Mouse (Mus musculus) layer of hippocampus, adult 18-20 months (tissue): ENCODE results near the gene Itgb2l. TPM values are rescaled to one million over a fixed set of nuclear protein-coding genes. Genes with fewer than 3 reads are reported as not detected.

ENCODE experiments used
- DNase-seq, 2 experiments: peaks; one replicate each; pipeline ENCODE4 v3.0.0; 2022; ENCODE audit warnings: low spot score in 2 of 2
- total RNA-seq, 2 experiments: library from RNA; stranded (reverse); gene quantifications; 2 replicates each; pipeline ENCODE4 v1.2.3; 2021

Gene Itgb2l
- total RNA-seq, 2 experiments from 2014 or later, result not detected

DNA sequence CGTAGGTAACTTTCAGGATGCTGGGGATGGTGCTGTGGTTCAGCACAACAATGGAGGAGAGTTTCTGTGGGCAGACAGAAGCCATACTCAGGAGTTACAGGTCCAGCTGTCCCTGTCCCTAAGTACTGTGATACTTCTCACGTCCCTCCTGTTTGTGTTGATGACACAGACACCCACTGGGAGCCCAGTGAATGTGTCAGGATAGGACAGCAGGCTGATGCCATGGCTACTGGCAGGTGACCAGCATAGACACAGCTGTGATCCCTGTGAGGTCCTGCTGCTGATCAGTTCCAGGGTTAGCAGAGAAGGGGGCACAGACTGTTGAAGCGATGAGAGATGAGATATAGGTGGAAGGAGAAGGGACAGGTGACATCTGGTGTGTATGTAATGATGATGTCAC, 14.4 kb downstream of the Itgb2l start:
- no peak for DNase-seq

DNA sequence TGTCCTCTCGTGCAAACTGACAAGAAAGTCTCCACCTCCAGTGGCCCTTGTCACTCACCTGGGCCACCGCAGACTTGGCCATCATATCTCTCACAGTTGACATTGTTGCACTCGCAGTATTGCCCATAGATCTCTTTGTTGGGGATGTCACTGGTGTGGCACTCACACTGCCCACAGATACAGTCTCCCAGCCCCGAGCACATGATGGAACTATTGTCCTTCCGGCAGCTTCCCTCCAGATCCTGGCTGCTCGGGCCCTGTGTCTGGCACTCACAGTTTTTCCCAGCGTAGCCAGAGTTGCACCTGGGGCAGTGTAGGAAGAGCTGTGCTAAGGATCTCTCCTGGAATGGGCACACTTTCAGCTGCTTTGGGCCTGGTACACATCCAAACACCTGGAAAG, 16.7 kb downstream of the Itgb2l start:
- DNase-seq, result no peak

DNA sequence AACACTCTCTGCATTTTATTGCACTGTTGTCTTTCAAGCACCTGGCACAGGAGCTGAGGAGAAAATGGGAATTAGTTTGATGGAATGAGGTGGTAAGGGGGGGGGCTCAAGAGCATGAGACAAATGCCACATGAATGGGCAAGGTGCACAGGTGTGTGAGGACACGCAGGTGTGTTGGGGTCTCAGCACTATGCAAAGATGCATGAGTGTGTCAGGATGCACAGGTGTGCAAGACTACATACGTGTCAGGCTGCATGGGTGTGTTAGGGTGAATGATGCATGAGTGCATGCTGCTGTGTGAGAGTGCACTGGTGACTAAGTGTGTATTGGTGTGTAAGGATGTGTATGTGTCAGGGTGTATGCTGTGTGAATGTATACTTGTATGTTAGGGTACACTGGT, 18.4 kb downstream of the Itgb2l start:
- no peak for DNase-seq

DNA sequence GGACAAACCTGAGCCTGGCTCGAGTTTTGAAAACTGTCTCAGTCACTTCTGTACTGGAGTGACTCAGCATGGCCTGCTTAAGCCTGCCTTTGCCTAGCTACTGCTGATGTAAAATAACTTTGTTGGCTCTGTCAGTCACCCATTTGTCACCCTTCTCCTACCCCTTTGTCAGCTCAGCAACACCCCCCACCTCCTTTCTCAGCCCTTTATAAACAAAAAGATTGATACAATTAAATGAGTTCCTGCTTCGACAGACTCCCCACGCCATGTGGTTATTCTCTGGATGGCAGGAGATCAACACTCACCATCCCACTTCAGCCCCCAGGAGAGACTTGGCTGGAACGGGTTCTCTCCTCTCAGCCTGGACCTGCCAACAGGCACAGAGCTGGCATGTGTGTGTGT, 35.4 kb downstream of the Itgb2l start:
- DNase-seq, result no peak

DNA sequence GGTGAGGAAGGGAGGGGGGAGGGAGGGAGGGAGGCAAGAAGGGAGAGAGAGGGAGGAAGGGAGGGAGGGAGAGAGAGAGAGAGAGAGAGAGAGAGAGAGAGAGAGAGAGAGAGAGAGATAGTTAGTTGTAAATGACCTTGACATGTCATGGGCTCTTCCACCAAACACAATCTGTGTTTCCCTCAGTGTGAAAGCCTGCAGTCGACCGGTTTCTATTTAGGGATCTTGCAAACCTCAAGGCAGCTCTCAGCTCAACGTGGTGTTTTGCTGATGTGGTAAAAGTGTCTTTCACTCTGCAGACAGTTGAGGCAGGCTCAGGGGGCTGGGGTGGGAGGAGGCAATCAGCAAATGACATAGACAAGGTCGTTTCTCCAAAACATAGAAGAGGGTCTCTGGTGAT, 37.1 kb downstream of the Itgb2l start:
- DNase-seq, result no peak

DNA sequence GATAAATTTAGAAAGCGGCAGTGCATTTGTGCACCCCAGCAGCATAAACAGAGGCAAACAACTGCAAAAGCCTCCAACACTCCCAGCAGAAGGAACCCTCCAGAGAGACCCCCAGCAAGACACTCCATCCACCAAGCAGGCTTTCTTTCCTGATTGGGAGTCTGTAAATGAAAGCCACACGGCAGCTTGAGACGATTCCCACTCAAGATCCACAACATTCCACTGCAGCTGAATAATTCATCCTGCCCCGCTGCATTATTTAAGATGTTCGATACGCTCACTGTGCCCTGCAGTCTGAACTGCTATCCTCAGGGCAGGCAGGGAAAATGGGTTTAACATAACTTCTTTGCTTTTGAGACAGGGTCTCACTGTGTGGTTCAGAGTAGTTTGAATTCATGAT, 41.1 kb downstream of the Itgb2l start:
- no peak for DNase-seq

DNA sequence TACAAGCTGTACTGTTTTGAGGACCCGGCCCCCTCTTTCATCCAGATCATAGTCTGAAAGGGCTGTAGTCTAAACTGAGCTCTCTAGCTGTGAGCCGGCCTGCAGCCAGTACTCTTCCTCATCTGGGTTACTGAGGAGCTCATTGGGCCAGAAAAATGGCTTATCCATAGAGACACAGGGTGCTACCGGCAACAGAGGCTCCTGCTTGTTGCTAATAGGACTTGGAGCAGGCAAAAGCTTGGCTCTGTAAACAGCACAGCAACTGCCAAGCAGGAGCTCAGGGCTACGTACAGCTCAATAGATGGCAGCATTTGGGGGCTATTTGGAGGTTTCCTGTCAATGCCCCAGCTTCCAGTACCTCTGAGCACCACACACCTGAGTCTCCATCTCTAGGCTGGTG, 43.4 kb downstream of the Itgb2l start:
- DNase-seq, result peak; percentile 15 to 48

DNA sequence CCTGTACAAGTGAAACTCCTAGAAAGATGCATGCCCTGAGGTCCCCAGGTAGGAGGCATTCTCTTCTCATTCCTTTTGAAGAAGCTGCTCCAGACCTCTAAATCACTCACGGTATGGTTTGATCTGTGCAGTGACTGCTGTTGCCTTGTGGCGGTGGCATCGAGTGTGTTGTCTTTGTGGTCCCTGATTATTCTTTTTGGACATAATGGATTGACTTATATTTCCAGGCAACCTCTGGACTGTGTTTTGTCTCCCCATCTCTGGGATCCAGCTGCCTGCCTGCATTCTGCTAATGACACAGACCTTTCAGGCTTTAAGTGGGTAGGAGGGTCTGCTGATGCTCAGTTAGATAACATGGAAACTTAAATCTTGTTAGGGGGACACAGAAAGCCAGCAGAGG, 44.6 kb downstream of the Itgb2l start:
- no peak for DNase-seq

DNA sequence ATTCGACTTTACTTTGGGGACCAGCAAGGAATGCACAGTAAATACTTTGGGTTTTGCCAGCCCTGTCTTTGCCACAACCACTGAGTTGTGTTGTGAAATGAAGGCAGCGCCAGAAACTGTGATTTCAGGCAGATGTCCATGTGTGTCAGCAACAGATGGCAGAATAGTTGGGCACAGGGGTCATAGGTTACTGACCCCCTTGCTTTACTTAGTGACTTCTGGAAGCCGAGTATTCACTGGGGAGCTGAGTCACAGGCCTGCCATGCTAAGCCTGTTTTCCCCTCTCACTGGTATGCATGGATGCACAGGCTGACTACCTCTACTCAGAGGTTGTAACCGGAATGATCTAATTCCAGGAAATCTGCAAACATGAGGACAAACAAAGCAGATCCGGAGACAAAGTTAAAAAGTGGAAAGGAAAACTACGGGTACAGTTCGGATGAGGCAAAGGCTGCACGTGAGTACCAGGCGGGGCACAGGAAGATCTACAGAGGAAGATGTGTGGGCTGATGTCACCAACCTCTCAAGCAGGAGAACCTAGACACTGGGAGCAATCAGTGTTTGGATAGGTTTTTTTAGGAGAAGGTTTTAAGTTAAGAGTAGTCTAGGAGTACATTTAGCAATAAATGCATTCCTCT, 47.3 kb downstream of the Itgb2l start:
- DNase-seq, result no peak

DNA sequence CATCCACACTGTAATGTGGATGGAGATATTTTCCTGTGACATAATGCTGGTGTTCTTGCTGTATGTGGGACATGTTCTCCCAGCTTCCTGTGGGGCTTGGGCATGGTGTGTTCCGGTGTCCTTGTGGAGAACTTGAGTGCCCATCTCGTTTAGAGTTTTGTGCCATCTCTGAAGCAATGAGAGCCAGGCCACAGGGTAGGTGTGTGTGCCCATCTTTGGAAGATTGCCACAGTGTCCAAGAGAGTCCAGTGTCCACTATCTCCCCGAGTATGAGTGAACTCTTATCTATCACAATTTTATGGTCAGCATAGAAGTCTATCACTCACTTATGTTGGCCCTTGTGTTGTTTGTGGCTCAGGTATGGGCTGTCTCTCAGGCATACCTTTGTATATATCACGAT, 47.9 kb downstream of the Itgb2l start:
- no peak for DNase-seq

DNA sequence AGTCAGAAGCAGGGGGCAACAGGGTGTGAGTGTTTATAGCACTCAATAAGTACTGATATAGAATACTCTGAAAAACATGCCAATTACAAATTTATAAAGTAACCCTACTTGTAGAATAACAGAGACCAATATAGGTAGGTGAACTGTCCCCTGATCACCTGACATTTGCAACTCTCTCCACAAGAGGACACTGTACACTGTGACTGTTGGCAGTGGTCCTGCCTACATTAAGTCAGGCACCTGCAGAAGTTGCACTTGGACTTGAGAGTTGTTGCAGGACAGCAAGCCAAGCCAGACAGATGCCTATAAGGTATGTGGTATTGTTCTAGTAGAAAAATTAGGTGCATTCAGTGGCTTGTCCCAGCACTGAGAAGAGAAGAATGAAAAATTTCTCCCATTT, 52.3 kb downstream of the Itgb2l start:
- no peak for DNase-seq

DNA sequence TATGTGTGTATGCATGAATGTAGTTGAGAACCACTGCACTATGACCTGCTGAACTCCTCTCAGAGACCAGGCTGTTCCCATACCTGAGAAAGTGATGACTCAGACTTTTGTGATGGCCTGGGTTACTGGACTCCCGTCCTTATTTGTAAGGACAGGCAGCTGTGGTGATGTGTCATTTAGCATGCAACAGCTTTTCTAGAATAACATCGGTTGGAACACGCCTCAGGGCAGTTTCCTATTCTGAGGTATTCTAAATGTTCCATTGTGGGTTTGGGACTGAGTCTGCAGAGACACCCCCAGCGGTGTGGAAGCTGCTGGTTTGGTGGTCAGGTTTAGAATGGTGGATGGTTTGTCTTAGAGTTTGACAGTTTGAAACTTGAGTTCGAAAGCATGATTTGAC, 54.9 kb downstream of the Itgb2l start:
- no peak for DNase-seq

DNA sequence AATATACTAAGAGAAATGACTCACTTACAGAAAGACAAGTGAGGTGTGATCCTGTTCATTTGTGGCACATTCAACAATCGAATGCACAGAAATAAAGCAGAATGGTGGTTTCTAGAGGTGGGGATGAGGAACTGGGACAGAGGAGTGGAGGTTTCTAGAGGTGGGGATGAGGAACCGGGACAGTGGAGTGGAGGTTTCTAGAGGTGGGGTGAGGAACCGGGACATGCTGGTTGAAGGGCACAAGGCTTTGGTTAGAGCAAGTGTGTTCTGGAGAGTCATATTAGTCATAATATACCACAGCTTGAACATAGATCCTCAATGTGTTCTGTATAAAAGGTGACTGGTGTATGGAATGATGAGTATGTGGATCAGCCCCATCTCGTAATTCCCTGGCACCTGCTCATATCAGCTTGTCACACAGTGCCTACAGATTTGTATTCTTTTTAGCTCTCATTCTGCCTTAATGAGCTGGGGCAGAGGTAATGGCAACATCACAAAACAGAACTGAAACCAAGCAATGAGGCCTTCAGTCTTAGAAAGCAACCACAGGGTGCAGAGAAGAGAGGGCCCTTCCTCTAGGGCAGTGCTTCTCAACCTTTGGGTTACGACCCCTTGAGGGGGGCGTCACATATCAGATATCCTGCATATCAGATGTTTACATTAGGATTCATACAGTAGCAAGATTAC, 55.6 kb downstream of the Itgb2l start:
- no peak for DNase-seq

DNA sequence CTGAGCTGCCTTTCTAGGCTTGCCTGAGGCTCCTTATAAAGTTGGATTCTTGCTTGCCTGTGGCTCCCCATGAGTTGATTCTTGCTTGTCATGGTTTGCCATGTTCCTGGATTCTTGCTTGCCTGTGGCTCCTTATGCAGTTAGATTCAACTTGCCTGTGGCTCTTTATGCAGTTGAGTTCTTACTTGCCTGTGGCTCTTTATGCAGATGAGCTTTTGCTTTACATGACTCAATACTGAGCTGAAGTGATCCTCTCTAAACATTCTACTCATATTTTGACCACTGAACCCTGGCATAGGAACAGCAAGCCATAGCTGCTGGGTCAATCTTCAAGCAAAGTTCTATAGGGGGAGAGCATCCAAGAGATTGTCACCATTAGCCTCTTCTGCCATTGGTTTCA, 58.7 kb downstream of the Itgb2l start:
- DNase-seq, result no peak

DNA sequence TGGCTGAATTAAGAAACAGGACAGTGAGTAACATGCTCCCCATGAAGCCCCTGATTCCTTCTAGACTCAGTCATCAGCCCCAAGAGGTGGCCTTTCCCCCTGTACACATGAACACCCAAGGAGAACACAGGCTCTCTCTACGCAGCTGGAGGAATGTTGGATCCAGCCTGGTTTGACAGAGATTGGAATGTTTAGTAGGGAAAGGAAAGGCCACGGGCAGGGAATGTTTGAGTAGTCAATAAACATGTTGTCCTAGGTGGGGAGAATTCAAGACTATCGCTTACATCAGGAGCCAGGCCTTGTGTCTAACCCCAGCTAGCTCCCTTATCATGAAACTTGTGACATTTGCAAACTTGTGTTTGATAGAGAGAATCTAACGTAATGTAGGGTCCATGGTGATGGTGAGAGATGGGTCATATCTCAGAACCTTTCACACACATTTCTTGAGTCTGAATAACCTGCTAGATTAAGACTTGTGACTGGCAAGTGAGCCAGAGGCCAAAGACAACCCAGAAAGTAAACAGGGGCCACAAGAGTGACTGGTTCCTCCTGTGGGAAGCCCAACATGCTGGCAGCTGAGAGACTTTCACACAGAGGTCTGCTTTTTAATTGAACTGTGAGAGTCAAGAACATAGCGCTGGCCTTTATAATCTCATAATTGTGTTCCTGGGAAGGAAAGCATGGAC, 60.8 kb downstream of the Itgb2l start:
- DNase-seq, result no peak

DNA sequence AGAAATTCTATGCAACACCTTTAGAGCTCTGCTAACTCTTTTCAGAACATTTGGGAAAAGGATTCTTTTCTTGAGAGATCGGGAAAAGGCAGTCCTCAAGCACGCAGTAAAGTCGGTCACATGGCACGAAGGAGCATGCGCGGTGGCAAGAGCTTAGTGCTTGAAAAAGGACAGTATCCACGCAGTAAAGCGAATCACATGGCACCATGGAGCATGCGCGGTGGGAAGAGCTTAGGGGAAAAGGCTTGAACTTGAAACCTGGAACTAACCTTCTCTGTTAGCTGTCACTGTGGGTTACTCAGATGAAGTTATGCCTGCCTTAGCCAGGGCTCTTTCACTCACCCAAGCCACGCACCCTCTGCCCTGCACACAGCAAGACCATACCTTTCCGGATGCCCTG, 62.0 kb downstream of the Itgb2l start:
- DNase-seq, result no peak

DNA sequence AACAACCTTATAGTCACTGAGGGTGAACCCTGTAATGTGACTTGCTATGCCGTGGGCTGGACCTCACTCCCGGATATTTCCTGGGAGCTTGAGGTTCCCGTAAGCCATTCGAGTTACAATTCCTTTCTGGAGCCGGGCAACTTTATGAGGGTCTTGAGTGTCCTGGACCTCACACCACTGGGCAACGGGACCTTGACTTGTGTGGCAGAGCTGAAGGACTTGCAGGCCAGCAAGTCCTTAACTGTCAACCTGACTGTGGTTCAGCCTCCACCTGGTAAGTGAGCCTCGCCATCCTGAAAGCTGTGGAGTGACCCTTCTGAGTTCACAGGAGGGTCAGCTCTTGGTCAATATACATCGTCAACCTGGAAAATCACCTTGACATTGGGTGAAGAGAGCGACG, 65.3 kb downstream of the Itgb2l start:
- no peak for DNase-seq

DNA sequence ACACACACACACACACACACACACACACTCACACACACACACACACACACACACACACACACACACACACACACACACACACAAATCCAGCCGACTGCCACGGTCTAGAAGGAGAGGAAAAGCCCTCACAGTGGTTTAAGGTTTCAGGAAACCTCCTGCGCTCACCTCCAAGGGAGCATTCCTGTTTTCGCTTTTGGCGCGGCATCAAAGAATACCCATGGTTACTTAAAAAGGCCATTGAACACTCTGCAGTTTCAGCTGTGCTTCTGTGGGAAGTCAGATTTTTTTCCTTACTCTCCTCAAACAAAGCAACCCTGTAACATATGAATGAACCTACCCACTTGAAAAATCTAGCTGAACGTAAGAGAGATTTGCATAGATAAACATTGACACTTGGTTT, 67.1 kb downstream of the Itgb2l start:
- DNase-seq, result no peak

DNA sequence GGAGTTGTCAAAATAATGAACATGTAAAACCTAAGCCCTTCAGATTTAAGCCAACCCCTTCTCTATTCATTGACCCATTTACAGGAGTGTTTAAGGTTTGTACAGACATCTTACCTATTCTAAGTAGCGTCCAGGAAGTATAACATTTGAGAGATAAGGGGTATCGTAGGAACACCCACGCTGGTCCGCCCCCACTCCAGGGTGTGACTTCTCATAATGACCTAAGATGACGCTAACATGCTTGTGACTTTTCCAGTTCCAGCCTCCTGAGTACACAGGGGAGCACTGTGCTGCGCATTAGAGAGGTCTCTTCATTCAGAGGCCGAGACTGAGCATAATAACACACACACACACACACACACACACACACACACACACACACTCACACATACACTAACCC, 67.9 kb downstream of the Itgb2l start:
- no peak for DNase-seq

DNA sequence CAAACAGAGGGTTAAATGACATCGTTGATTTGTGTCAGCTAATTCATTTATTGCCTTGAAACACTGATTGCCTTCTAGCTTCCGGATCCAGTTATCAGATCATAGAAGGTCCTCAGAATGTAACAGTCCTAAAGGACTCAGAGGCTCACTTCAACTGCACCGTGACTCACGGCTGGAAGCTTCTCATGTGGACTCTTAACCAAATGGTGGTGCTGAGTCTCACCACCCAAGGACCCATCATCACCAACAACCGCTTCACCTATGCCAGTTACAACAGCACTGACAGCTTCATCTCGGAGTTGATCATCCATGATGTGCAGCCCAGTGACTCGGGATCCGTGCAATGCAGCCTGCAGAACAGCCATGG, 70.7 kb downstream of the Itgb2l start:
- DNase-seq, result no peak
